Mouse (Mus musculus) erythroblast, adult 5-6 weeks (primary cell): ENCODE results near the gene Gprin2. TPM values are rescaled to one million over a fixed set of nuclear protein-coding genes. Genes with fewer than 3 reads are reported as not detected.

Experiments
- ATAC-seq: replicated peaks from 2 replicates; pipeline ENCODE4 v1.8.0; 2016; ENCODE audit warnings: moderate number of reproducible peaks, mild to moderate bottlenecking, moderate TSS enrichment, inconsistent platforms; ENCODE audit not compliant: poor library complexity, low FRiP score, severe bottlenecking
- total RNA-seq, 2 experiments: library from RNA; stranded (forward) in 1 of 2; stranded (reverse) in 1 of 2; fragments of 150-400 nt in 1 of 2; fragments of 200-764, 138-1000 nt in 1 of 2; gene quantifications; 2 replicates each; pipeline versions ENCODE4 v1.2.3 to v1.2.4; 2015 to 2017; ENCODE audit warnings: low replicate concordance in 2 of 2

Gene Gprin2
- total RNA-seq (2015; ENCODE audit: low replicate concordance) (not detected in 2 replicates), total RNA-seq (2017; ENCODE audit: low replicate concordance) (not detected in 2 replicates)

DNA sequence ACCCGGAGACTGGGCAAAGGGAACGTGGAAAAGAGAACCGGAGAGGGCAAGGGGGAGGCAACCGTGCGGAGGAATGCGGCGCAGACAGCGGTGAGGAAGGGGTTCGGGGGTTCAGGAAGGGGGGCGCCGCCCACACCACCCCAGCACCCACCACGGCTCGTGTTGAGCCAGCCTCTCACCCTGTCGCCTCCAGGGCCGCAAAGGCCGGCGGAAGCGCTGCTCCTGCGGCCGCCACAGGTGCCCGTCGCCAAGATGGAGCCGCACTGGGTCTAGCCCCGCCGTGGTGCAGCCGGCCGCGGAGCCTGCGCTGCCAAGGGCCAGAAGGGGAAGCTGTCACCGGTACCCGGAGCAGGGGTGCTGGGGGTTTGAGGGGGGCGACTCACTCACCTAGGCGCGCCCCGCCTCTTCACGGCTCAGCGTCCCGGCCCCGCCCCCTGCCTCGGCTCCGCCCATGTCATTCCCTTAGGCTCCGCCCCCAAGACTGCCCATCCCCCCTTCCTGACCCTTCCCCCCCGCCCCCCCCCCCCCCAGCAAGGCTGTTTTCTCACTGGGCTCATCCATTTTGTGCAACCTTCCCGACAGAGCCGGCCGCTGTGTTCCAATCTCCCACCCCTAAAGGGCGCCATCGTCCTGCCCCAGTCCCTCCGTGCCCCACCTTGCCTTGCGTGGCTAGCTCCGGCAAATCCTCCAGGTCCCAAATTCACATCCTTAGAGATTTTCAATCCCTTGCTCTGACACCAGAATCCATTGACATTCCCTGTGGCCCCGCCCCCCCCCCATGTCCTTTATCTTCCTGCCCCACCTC is at the start of gene Gprin2:
Gene Gprin2, minus strand, starts transcription at position 423 of the 805 bp plus-strand sequence.
- no peak for ATAC-seq

DNA sequence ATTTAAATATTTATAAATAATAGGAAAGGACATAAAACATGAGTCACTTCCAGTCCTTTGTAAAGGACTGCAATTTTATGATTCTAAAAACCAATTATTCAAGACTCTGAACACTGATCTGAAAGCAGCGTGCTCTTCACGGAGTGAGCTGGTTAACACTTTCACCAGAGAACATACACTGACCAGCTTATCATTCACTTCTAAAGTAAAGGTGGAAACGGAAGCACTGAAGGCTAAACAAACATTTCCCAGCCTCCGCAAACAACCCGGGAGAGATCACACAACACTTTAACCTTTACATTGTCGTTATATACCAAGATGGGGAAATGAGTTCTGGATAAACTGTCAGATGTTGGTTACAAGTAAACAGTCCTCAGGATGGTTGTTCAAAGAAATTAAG is 39.2 kb upstream of the Gprin2 start:
- ATAC-seq, result no peak

DNA sequence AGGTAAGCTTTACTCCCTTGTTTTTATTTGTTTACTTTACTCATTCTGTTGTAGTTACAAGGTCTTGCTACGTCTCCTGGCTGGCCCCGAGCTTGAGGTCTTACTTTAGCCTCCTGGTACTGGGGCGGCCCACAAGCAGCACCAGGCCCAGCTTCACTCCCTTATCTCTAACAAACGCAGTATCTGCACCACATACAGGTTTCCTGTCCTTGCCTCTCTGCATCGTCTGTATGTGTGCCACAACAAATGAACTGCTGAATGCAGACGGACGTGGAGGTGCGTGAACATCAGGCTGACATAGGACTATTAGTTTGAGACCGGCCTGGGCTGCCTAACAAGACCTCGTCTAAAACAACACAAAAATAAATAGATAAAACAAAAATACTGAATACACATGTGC is 38.8 kb upstream of the Gprin2 start:
- no peak for ATAC-seq

DNA sequence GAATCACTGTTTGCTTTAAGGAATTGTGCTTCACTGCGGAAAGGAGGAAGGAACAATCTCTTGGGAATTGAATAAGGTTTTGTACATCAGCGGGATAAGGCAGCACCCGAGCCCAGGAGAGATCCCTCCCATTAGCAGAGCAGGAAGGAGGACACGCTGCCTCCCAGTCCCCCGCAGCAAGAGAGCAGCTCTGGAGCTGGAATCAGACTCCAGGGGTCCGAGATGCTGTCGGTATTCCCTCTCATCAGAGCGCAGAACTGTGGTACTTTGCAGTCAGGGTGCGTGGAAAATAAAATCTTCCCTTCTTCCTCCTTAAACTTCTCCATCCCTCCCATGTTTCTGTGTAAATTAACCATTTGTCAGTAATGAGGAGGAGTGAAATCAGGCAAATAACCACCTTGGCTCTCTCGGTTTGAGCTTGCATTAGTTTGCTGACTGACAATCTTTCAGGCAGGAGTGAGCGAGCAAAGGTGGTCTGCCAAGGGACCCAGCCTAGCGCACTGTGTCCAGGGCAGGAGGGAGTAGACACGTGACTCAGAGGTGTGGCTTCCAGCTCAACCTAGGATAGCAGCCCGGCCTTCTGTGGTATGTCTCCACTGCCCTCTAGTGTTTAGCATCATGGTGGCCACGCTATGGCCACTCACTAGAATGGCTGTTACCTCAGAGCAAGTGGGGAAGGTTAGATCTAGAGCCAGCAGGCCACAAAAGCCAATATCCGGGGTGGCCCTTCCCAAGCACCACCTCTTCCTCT is 33.4 kb upstream of the Gprin2 start:
- ATAC-seq, result no peak

DNA sequence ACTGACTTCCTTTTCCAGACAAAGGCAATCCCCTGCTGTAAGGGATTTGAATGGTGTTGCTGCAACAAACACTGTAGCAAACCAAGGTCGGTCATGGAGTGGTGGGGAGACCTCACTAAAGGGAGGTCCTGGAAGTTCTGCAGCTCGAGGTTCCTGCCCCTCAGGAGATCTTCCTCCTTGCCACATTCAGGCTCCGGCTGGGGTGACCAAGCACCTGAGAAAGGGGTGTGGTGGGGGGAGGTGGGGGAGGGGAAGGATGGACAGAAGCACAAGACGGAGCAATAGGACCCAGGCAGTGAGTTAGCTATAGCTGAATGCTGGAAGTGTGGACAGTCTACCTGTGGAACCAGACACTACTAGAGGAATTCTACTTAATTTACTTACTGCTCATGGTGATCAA is 32.4 kb upstream of the Gprin2 start:
- no peak for ATAC-seq

DNA sequence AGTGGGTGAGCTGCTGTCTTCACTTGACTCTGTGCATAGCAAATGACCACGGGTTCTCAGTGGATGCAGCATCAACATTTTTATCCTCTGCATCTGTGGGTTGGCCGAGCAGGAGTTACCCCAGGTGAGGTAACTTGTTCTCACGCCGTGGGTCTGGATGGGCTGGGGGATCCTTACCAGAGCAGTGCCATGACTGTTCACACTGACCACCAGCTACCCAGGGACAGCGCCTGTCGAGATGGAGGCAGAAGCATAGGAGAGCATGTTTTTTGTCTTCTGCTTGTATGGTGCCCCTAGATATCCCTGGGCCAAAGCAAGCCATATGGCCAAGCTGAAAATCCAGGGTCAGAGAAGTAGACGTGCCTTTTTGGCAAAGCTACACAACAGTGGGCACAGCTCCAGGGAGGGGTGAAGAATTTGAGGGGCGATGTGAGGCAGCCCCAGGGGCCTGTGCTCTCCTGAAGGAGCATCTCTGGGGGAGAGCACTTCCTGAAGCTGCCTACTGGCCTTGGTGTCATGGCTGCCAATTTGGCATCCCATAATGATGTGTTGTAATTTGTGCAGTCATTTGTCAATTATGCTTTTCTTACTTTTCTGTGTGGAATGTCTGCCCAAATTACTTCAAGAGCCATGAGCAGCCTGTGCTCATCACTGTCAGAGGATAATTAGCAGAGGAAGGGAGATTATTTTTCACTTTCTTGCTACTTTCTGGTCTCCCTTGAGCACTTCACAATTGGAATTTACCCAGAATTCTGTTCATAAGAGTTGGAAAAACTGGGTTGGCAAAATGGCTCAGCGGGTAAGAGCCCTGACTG is 31.6 kb upstream of the Gprin2 start:
- ATAC-seq, result no peak

DNA sequence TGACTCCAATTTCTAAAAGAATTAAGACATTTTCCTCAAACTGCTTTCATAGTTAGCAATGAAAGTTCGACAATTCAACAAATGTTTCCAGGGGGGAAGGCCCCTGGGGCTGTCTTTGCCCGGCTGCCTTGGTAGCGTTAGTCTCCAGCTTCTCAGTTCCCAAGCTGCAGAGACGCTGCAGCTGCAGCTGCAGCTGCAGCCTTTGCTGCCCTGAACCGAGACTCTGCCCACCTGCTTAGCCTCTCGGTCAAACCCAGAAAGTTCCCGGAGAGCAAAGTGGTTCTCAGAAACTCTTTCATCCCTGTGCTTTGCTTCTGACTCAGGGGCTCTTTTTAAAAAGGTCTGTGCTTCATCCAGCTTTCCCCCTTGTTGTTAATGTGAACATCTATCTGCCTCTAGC is 30.9 kb upstream of the Gprin2 start:
- no peak for ATAC-seq

DNA sequence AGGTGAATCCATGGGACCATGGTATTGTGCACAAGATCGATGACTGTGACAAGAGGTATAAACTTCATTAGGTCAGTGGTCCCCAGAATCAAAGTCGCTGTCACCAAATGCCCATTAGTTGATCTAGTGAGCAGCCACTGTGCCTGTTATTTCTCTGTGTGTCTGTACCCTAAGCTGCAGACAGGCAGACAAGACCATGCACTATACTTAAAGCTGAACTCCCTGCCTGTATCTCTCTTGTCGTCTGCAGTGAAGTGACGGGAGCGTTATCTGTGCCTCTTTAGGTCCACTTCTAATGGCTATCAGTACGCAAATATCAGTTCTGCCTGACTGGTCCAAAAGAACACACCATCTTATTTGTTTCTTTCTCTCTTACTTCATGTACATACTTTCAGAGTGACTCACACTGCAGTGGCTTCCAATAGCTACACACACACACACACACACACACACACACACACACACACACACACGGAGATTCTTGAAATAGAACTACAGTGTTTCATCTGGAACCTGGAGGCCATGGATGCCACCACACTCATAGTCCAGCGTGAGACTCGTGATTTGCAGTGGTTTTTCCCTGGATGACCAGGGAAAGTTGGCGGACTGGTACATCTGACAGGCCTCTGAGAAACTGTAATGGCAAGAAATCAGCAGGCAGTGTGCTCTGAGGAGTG is 27.5 kb upstream of the Gprin2 start:
- no peak for ATAC-seq

DNA sequence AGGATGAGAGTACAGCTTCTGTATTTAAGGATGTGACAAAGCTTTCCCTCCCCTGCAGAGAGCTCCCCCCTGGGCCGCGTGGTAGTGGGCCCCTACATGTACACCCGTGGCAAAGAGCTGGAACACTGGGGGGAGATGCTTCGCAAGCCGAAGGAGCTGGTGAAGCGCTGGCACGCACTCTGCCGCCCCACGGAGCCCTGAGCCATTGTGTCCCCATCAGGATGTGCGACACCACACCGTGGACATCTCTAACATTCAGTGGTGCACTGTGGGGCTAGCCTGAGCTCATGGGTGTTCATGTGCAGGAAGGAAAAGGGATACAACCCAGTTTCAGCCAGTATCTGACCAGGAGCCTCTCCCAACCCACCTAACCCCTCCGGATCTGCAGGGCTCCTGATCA is 26.5 kb upstream of the Gprin2 start:
- ATAC-seq, result no peak

DNA sequence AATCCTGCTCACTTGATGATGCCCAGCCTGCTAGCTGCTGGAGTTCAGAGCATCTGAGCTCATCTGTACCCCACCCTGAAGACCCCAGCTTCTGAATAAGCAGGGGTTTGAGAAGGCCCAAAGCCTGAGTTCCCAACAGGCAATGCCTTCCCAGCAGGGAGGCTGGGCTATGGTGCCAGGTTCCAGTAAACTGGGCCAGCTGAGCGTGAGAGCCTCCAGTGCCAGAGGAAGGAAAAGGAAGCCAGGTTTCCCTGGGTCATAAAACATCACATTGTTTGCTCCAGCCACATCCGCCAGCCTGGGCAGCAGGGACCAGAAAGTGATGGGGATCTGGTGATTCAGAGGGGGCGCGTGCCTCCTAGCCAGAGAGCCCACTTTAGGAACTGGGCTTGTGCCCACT is 25.1 kb upstream of the Gprin2 start:
- ATAC-seq, result no peak

DNA sequence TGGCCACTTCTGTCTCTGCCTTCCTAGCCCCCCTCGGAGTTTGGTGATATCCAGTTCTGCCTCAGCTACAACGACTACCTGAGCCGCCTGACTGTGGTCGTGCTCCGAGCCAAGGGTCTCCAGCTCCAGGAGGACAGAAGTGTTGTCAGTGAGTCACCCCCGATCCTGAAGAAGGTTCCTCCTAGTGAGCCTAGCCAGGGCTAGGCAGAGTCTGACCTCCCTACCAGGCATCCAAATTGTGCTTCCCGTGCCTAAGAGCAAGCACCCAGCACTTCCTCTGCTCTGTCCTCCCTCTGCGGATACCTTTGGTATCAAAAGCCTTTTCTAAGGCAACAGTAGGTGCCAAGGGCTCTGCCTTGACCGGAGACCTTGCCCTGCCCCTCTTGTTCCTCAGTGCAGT is 24.5 kb upstream of the Gprin2 start:
- ATAC-seq, result no peak

DNA sequence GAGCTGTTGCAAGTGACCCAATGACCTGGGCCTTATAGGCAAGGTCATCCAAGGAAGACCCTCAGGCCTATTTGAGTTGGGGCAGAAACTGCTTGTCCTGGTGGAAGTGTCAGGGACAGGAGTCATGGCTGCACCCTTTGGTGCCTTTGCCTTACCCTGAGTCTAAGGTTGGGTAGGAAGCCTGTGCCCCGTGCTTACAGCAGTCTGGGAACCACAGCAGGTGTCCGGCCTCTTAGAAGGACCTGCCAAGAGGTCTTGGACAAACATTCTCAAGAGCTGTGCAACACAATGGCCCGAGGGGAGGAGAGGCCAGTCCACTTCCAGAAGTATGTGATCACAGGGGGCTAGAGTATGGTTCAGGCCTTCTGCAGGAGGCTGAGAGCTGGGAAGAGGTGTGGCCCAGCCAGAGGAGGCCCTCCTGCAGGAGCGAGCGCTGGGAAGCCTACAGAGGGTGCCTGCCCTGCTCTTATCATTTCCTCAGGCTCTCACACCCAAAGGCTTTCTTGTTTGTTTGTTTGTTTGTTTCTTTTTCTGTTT is 22.0 kb upstream of the Gprin2 start:
- ATAC-seq, result no peak

DNA sequence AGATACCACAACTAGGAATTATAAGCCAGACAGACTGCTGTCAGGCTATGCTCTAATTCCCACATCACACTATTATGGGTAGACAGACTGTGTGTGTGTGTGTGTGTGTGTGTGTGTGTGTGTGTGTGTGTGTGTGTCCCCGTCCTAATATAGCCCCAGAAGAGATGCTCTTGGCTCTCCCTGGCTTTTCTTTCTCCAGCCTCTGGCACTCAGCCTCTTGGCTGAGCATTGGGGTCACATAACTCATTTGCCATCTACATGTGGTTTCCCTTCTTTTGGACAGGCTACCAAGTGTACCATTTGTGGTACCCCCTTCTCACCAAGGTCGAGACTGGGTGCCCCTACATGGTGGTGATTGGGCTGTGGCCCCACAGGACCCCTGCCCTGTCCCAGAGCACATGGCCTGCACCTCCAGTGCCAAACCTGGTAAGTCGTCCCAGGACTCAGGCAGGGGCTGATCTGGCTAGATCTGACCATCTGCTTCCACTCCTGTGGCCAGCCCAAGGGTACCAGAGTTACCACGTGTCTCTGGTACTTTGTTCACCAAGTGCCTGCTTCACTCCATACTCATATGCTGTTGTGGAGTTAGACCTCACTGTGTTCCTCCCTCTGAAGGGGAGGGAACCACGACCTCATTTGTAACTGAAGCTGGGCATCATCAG is 20.1 kb upstream of the Gprin2 start:
- no peak for ATAC-seq

DNA sequence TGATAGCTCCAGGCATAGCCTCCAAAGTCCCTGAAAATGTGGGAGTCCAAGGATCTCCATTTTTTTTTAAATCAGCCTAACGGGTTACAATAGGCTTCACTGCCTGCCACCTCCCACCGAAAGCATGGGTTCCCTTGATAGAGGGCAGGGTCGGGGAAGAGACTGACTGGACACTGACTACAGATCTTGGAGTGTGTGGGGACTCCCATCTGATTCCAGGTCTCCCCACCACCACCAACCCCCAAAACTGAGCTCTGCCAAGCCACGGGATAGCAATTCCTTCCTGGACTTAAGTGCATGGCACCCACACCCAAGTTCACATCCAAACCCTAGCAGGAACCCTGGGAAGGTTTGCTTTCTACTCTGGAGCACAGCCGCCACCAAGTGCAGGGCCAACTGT is 19.0 kb upstream of the Gprin2 start:
- ATAC-seq, result no peak

DNA sequence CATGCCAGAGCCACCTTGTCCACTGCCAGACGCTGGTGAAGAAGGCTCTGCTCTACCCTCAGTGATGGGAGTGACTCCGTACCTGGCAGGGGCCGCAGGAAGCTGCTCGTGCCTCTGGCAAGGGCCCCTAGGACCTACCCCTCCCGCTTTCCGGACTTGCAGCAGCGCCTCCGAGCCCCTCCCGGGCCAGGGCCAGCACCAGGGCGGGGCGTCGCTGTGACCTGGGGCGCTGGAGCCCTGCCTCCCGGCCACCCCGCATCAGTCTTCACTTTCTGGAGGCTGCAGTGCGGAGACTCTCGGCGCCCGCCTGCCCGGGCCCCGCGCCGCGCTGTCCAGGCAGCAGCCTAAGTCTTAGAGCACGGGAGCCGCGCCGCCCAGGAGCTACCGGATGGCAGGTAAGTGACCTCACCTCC is 18.3 kb upstream of the Gprin2 start:
- ATAC-seq, result no peak

DNA sequence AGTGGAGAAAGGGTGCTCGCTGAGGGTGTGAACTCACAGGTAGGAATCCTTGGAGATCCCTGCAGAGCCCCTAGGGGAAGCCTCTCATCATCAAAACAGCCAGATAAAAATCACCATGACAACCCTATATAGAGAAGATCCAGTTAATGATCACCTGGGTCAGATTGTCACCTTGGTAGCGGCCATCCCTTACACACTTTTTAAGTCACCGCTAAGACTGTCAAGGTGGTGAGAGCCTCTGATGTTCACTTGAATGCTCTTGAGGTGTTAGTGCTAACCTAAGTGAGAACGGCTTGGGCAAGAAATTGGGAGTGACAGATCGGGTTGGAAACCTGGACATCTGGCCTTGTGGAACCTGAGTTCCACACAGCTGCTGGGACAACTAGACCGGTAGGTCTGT is 17.8 kb upstream of the Gprin2 start, which contains the start of gene Syt15:
Gene Syt15, plus strand, starts transcription at position 301 of the 400 bp plus-strand sequence.
- ATAC-seq, result no peak

DNA sequence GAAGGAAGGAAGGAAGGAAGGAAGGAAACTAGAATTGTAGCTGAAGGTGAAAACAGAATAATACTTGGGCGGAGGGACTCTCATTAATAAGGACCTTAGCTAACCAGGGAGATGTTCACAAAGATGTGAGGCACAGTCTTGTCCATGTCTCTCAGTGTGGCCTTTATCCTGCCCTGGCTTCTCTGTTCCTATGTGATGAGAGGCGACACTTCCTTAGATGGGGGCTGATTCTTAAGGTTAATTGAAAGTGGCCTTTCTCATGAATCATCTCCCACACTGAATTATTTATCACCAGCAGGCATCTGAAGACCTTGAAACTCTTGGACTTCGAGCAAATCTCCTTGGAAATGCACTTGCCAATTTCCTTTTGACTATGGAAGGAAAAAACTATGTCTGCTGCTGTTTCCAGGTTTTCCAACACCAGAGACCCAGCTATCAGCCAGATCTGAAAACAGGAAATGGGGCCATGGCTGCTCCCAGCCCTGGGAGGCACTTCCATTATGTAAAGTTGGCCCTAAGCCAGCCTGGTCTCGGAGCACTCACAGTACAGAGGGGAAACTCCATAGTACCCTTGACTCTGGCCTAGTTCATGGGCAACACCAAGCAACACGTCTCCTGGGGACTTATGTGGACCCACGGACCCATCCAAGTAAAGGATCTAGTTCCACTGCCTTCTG is 14.1 kb upstream of the Gprin2 start:
- ATAC-seq, result no peak

DNA sequence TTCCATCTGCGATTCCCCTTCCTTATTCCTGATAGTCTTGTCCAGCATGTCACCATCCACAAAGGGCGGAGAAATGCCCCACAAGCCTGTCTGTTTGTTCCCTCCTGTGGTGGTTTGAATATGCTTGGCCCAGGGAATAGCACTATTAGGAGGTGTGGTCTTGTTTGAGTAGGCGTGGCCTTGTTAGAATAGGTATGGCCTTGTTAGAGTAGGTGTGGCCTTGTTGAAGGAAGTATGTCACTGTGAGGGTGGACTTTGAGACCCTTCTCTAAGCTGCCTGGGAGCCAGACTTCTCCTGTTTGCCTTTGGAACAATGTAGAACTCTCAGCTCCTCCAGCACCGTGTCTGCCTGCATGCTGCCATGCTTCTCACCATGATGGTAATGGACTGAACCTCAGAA is 8.5 kb upstream of the Gprin2 start:
- ATAC-seq, result no peak
